In the genomic region with DNA sequence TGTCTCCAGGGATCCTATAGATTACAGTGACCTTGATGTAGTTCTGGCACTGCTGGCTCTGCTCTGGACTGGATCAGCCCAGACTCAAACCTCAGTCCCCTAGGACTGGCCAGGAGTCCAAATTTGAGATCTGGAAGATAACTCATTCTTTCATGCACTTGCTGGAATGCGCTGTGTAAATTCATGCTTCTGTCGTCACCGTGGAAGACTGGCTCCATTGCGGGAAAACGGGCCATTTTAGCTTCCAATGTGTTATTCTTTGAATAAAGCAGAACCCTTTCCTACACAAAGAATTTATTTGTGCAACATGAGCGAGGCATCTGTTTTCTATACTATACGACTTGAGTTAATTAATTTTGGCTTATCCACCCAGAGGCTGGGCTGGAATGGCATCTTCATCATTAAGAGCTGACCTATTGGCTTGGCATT, we compare ENCODE assay signal across 15 mouse cellular contexts. TPM values are rescaled to one million over a fixed set of nuclear protein-coding genes. Genes with fewer than 3 reads are reported as not detected.
DNase-seq lines count a peak whose midpoint lies in the region; ATAC-seq and TF ChIP-seq lines count a peak whose summit lies in the region.
"Had no signal": no experiment of that assay in that cellular context is flagged by ENCODE, and none has a peak within 500 bp of the region (broad histone marks: within the 10 kb centered on the region; RNA-seq: fewer than 3 reads in every experiment).

No protein-coding gene starts in this region.

- H3K9me3 ChIP-seq in forebrain, embryonic 10.5 days = no peaks in the 10 kb centered on the region
- H3K9me3 ChIP-seq in forebrain, embryonic 15.5 days = no peaks in the 10 kb centered on the region
- H3K9me3 ChIP-seq in midbrain, embryonic 11.5 days (ENCODE audit: control insufficient read depth, low read length) = no peaks in the 10 kb centered on the region
- no peaks in the 10 kb centered on the region for H3K9me3 ChIP-seq in midbrain, embryonic 10.5 days (replicated peaks)
- H3K9me3 ChIP-seq: heart, embryonic 15.5 days had no signal

- H3K27ac ChIP-seq in forebrain, embryonic 10.5 days = peak overlapping the region; percentile 51; the same call in 1 of the 2 replicates
- no peak overlapping the region for H3K27ac ChIP-seq in forebrain, embryonic 15.5 days (replicated peaks)
- H3K27ac ChIP-seq in midbrain, embryonic 11.5 days (ENCODE audit: low read depth, low read length) = no peak overlapping the region
- H3K27ac ChIP-seq in midbrain, embryonic 10.5 days (replicated peaks) = no peak overlapping the region
- H3K27ac ChIP-seq in embryonic fibroblast, embryonic 13.5 days (ENCODE audit: insufficient read depth, low read length) = peak overlapping the region; percentile 100
- H3K27ac ChIP-seq: heart, embryonic 15.5 days had no signal

- no peaks in the 10 kb centered on the region for H3K36me3 ChIP-seq in forebrain, embryonic 10.5 days (replicated peaks)
- no peaks in the 10 kb centered on the region for H3K36me3 ChIP-seq in forebrain, embryonic 15.5 days
- H3K36me3 ChIP-seq in midbrain, embryonic 11.5 days (ENCODE audit: control insufficient read depth, insufficient read depth, low read length) = no peaks in the 10 kb centered on the region
- H3K36me3 ChIP-seq in midbrain, embryonic 10.5 days = no peaks in the 10 kb centered on the region
- H3K36me3 ChIP-seq: heart, embryonic 15.5 days had no signal

- 54% methylated on average over 7 of the region's 7 CpGs for WGBS in forebrain, embryonic 10.5 days
- 41% methylated on average over 7 of the region's 7 CpGs for WGBS in forebrain, embryonic 15.5 days
- WGBS in midbrain, embryonic 11.5 days = 73% methylated on average over 7 of the region's 7 CpGs
- 80% methylated on average over 7 of the region's 7 CpGs for WGBS in midbrain, embryonic 10.5 days

- H3K4me2 ChIP-seq in forebrain, embryonic 15.5 days (replicated peaks) = no peak overlapping the region
- H3K4me2 ChIP-seq in midbrain, embryonic 11.5 days = no peak overlapping the region
- H3K4me2 ChIP-seq: heart, embryonic 15.5 days; liver, embryonic 11.5 days had no signal

- TF ChIP-seq CTCF in embryonic fibroblast, embryonic 13.5 days (IDR thresholded peaks at IDR 0.05; ENCODE audit: borderline replicate concordance, insufficient read depth, low read length) = no peak

- H3K9ac ChIP-seq in forebrain, embryonic 15.5 days (replicated peaks) = no peak overlapping the region
- H3K9ac ChIP-seq in midbrain, embryonic 11.5 days (ENCODE audit: low read length) = no peak overlapping the region
- H3K9ac ChIP-seq: heart, embryonic 15.5 days had no signal

- H3K4me1 ChIP-seq in forebrain, embryonic 10.5 days = peaks cover 60% of the 10 kb centered on the region
- 0 out of 2 replicates have a peak, but pooled peaks cover 6% of the 10 kb centered on the region for H3K4me1 ChIP-seq in forebrain, embryonic 15.5 days
- H3K4me1 ChIP-seq in midbrain, embryonic 11.5 days (ENCODE audit: control insufficient read depth, insufficient read depth, low read length) = 0 out of 2 replicates have a peak, but pooled peaks cover 2% of the 10 kb centered on the region
- H3K4me1 ChIP-seq in midbrain, embryonic 10.5 days = peaks cover 25% of the 10 kb centered on the region
- H3K4me1 ChIP-seq in embryonic fibroblast, embryonic 13.5 days (ENCODE audit: control insufficient read depth, insufficient read depth, low read length) = peaks cover 32% of the 10 kb centered on the region

- H3K27me3 ChIP-seq in forebrain, embryonic 10.5 days (ENCODE audit: poor library complexity, severe bottlenecking) = no peaks in the 10 kb centered on the region
- H3K27me3 ChIP-seq in forebrain, embryonic 15.5 days = no peaks in the 10 kb centered on the region
- H3K27me3 ChIP-seq in midbrain, embryonic 11.5 days (ENCODE audit: control insufficient read depth, insufficient read depth, low read length) = no peaks in the 10 kb centered on the region
- no peaks in the 10 kb centered on the region for H3K27me3 ChIP-seq in midbrain, embryonic 10.5 days (ENCODE audit: low read depth, poor library complexity, severe bottlenecking)
- H3K27me3 ChIP-seq: heart, embryonic 15.5 days had no signal

- DNase-seq in forebrain, embryonic 10.5 days (ENCODE audit: extremely low spot score, low spot score) = no peak
- DNase-seq in midbrain, embryonic 11.5 days (ENCODE audit: low spot score, missing footprints) = no peak
- DNase-seq in midbrain, embryonic 10.5 days (ENCODE audit: low spot score) = no peak
- DNase-seq in mesoderm, embryonic 11.5 days (ENCODE audit: low read depth, low spot score) = peak; percentile 58
- no peak for DNase-seq in thymus, postnatal 25 days
- DNase-seq in thymus, postnatal 4 days = no peak
- DNase-seq: cerebellum, adult 18-20 months; gastrocnemius, postnatal 36 days; thymus, adult 18-20 months had no signal

- peak; percentile 29; the same call in 1 of the 2 replicates for TF ChIP-seq POLR2A in embryonic fibroblast, embryonic 13.5 days (IDR thresholded peaks at IDR 0.05; ENCODE audit: low read depth, low read length)

- no peak for ATAC-seq in forebrain, embryonic 15.5 days (replicated peaks)
- peak; percentile 22 for ATAC-seq in midbrain, embryonic 11.5 days (ENCODE audit: low FRiP score)

- H3K4me3 ChIP-seq in forebrain, embryonic 10.5 days = no peak overlapping the region
- no peak overlapping the region for H3K4me3 ChIP-seq in forebrain, embryonic 15.5 days
- no peak overlapping the region for H3K4me3 ChIP-seq in midbrain, embryonic 11.5 days (ENCODE audit: low read depth, low read length)
- no peak overlapping the region for H3K4me3 ChIP-seq in midbrain, embryonic 10.5 days
- H3K4me3 ChIP-seq in embryonic fibroblast, embryonic 13.5 days (ENCODE audit: insufficient read depth, low read length) = no peak overlapping the region
- H3K4me3 ChIP-seq: erythroblast, embryonic 14.5 days; heart, embryonic 15.5 days had no signal

RNA-seq across cellular contexts. Expression of a gene that starts 40.9 kb away (rescaled TPM):
- not detected in 2 replicates for polyA plus RNA-seq in forebrain, embryonic 10.5 days (2016; fragmentation: Nextera tagmentation; extraction: Ambion mirVana)
- 0.17 TPM in 1 of 2 replicates, not detected in the other for polyA plus RNA-seq in forebrain, embryonic 15.5 days (2015; fragmentation: Nextera tagmentation; extraction: Ambion mirVana)
- polyA plus RNA-seq in midbrain, embryonic 11.5 days (2014; fragmentation: Nextera tagmentation; extraction: Ambion mirVana) = not detected in 2 replicates
- 0.14 TPM in 1 of 2 replicates, not detected in the other for polyA plus RNA-seq in midbrain, embryonic 10.5 days (2016; fragmentation: Nextera tagmentation; extraction: Ambion mirVana)
- not detected in 2 replicates for polyA plus RNA-seq in embryonic fibroblast, embryonic 13.5 days (2011; ENCODE audit: insufficient read length, low read depth, missing spikeins)
- polyA plus RNA-seq: erythroblast, embryonic 14.5 days; heart, embryonic 15.5 days; kidney, embryonic 14.5 days; liver, embryonic 11.5 days had no signal

RNA-seq across cellular contexts. Expression of a gene that starts 51.3 kb away (rescaled TPM):
- polyA plus RNA-seq in forebrain, embryonic 10.5 days (2016; fragmentation: Nextera tagmentation; extraction: Ambion mirVana) = 21.0 and 25.0 TPM in 2 replicates
- polyA plus RNA-seq in forebrain, embryonic 15.5 days (2015; fragmentation: Nextera tagmentation; extraction: Ambion mirVana) = 32.7 and 33.3 TPM in 2 replicates
- 33.3 and 35.7 TPM in 2 replicates for polyA plus RNA-seq in midbrain, embryonic 11.5 days (2014; fragmentation: Nextera tagmentation; extraction: Ambion mirVana)
- 24.2 and 29.5 TPM in 2 replicates for polyA plus RNA-seq in midbrain, embryonic 10.5 days (2016; fragmentation: Nextera tagmentation; extraction: Ambion mirVana)
- polyA plus RNA-seq in embryonic fibroblast, embryonic 13.5 days (2011; ENCODE audit: insufficient read length, low read depth, missing spikeins) = 31.0 and 38.6 TPM in 2 replicates

Comparison
In these comparisons a context has a peak if more than half of its experiments do, and no peak if none do; other contexts are left out.
1. H3K27ac ChIP-seq: peak in forebrain, embryonic 10.5 days (single experiment) and embryonic fibroblast, embryonic 13.5 days (single experiment); none in forebrain, embryonic 15.5 days (single experiment), midbrain, embryonic 11.5 days (single experiment) and midbrain, embryonic 10.5 days (single experiment).